20 mouse cellular contexts compared by ENCODE assay signal in genomic region chr3:8046348-8046747, GRCm38 (mm10).
DNase-seq lines count a peak whose midpoint lies in the region; ATAC-seq and TF ChIP-seq lines count a peak whose summit lies in the region.
"Had no signal": no experiment of that assay in that cellular context is flagged by ENCODE, and none has a peak within 500 bp of the region (broad histone marks: within the 10 kb centered on the region; RNA-seq: fewer than 3 reads in every experiment).

No protein-coding gene starts in this region.

- no peak overlapping the region for H3K27ac ChIP-seq in kidney, postnatal 0 days
- no peak overlapping the region for H3K27ac ChIP-seq in limb, embryonic 11.5 days (replicated peaks; ENCODE audit: low read depth, low read length)
- no peak overlapping the region for H3K27ac ChIP-seq in midbrain, embryonic 16.5 days (ENCODE audit: low read length)
- H3K27ac ChIP-seq: embryonic facial prominence, embryonic 15.5 days; forebrain, embryonic 12.5 days; layer of hippocampus, adult 2 months; liver, embryonic 13.5 days; stomach, postnatal 0 days had no signal

- H3K36me3 ChIP-seq in kidney, postnatal 0 days (ENCODE audit: insufficient read depth, low read length), result no peaks in the 10 kb centered on the region
- H3K36me3 ChIP-seq in limb, embryonic 11.5 days (ENCODE audit: control insufficient read depth, insufficient read depth, low read length), result no peaks in the 10 kb centered on the region
- H3K36me3 ChIP-seq in midbrain, embryonic 16.5 days (ENCODE audit: control insufficient read depth, insufficient read depth, low read length), result no peaks in the 10 kb centered on the region
- H3K36me3 ChIP-seq: embryonic facial prominence, embryonic 15.5 days; forebrain, embryonic 12.5 days; liver, embryonic 13.5 days had no signal

- no peak for TF ChIP-seq CTCF in kidney, postnatal 0 days (IDR thresholded peaks at IDR 0.05; ENCODE audit: low read depth)

- no peak overlapping the region for H3K9ac ChIP-seq in kidney, postnatal 0 days (ENCODE audit: low read depth, low read length)
- no peak overlapping the region for H3K9ac ChIP-seq in limb, embryonic 11.5 days (ENCODE audit: low read length)
- no peak overlapping the region for H3K9ac ChIP-seq in midbrain, embryonic 16.5 days (ENCODE audit: low read depth, low read length)
- H3K9ac ChIP-seq: embryonic facial prominence, embryonic 15.5 days; forebrain, embryonic 12.5 days; liver, embryonic 13.5 days had no signal

- H3K4me2 ChIP-seq in kidney, postnatal 0 days (ENCODE audit: low read length), result no peak overlapping the region
- no peak overlapping the region for H3K4me2 ChIP-seq in limb, embryonic 11.5 days (ENCODE audit: low read depth, severe bottlenecking)
- no peak overlapping the region for H3K4me2 ChIP-seq in midbrain, embryonic 16.5 days (ENCODE audit: low read length)
- H3K4me2 ChIP-seq: embryonic facial prominence, embryonic 15.5 days; forebrain, embryonic 12.5 days; liver, embryonic 13.5 days had no signal

- no peaks in the 10 kb centered on the region for H3K9me3 ChIP-seq in kidney, postnatal 0 days (replicated peaks; ENCODE audit: low read length)
- no peaks in the 10 kb centered on the region for H3K9me3 ChIP-seq in limb, embryonic 11.5 days (ENCODE audit: control insufficient read depth, low read length)
- H3K9me3 ChIP-seq in midbrain, embryonic 16.5 days (replicated peaks; ENCODE audit: control insufficient read depth, low read length, poor library complexity, severe bottlenecking), result no peaks in the 10 kb centered on the region
- H3K9me3 ChIP-seq: embryonic facial prominence, embryonic 15.5 days; forebrain, embryonic 12.5 days had no signal

- ATAC-seq in kidney, postnatal 0 days (replicated peaks; ENCODE audit: low FRiP score, low read depth), result no peak
- no peak for ATAC-seq in limb, embryonic 11.5 days (ENCODE audit: insufficient number of reproducible peaks, low FRiP score, low TSS enrichment, low read depth)
- no peak for ATAC-seq in midbrain, embryonic 16.5 days
- ATAC-seq: activated CD4-positive, CD25-positive, alpha-beta regulatory T cell, adult 4 months had no signal

- DNase-seq in kidney, postnatal 0 days (ENCODE audit: low spot score), result peak; percentile 22
- no peak for DNase-seq in kidney, adult 11 months
- DNase-seq in NIH3T3 (ENCODE audit: low read depth), result peak; percentile 61
- peak; percentile 37 for DNase-seq in embryo, embryonic 10.5 days (ENCODE audit: low spot score)
- DNase-seq in limb, embryonic 11.5 days (ENCODE audit: low spot score), result peak; percentile 60
- no peak for DNase-seq in frontal cortex, adult 2 months (ENCODE audit: extremely low spot score in 1 of 2, low spot score in 1 of 2)
- DNase-seq: cerebellum, adult 11 months; cerebellum, postnatal 25 days; heart, postnatal 4 days; kidney, adult 9 months; left cerebral cortex, postnatal 4 days; liver, embryonic 13.5 days; midbrain, embryonic 14.5 days; thymus, postnatal 14 days had no signal

- WGBS in kidney, postnatal 0 days, result 45% methylated on average over 3 of the region's 3 CpGs
- WGBS in limb, embryonic 11.5 days, result 69% methylated on average over 3 of the region's 3 CpGs
- WGBS in midbrain, embryonic 16.5 days, result 64% methylated on average over 3 of the region's 3 CpGs

- H3K27me3 ChIP-seq in kidney, postnatal 0 days (ENCODE audit: insufficient read depth, low read length), result no peaks in the 10 kb centered on the region
- H3K27me3 ChIP-seq in limb, embryonic 11.5 days (ENCODE audit: control insufficient read depth, insufficient read depth, low read length), result no peaks in the 10 kb centered on the region
- no peaks in the 10 kb centered on the region for H3K27me3 ChIP-seq in midbrain, embryonic 16.5 days (ENCODE audit: control insufficient read depth, insufficient read depth, low read depth, low read length)
- H3K27me3 ChIP-seq: embryonic facial prominence, embryonic 15.5 days; forebrain, embryonic 12.5 days; liver, embryonic 13.5 days had no signal

- H3K4me1 ChIP-seq in kidney, postnatal 0 days (replicated peaks; ENCODE audit: insufficient read depth, low read length), result no peaks in the 10 kb centered on the region
- no peaks in the 10 kb centered on the region for H3K4me1 ChIP-seq in limb, embryonic 11.5 days (ENCODE audit: control insufficient read depth, insufficient read depth, low read length)
- H3K4me1 ChIP-seq in midbrain, embryonic 16.5 days (ENCODE audit: control insufficient read depth, insufficient read depth, low read length), result no peaks in the 10 kb centered on the region
- H3K4me1 ChIP-seq: embryonic facial prominence, embryonic 15.5 days; forebrain, embryonic 12.5 days; liver, embryonic 13.5 days had no signal

- H3K4me3 ChIP-seq in kidney, postnatal 0 days (replicated peaks; ENCODE audit: low read depth, low read length), result no peak overlapping the region
- H3K4me3 ChIP-seq in limb, embryonic 11.5 days (ENCODE audit: low read depth, low read length), result no peak overlapping the region
- H3K4me3 ChIP-seq in midbrain, embryonic 16.5 days (ENCODE audit: low read depth, low read length), result no peak overlapping the region
- H3K4me3 ChIP-seq: embryonic facial prominence, embryonic 15.5 days; forebrain, embryonic 12.5 days; layer of hippocampus, adult 2 months; liver, embryonic 13.5 days had no signal

Comparison
In these comparisons a context has a peak if more than half of its experiments do, and no peak if none do; other contexts are left out.
1. DNase-seq: peak in kidney, postnatal 0 days (single experiment), NIH3T3 (single experiment), embryo, embryonic 10.5 days (single experiment) and limb, embryonic 11.5 days (single experiment); none in kidney, adult 11 months (single experiment) and frontal cortex, adult 2 months (0 of 2).